Comparison of ENCODE assay signal across 8 mouse cellular contexts in the genomic region with DNA sequence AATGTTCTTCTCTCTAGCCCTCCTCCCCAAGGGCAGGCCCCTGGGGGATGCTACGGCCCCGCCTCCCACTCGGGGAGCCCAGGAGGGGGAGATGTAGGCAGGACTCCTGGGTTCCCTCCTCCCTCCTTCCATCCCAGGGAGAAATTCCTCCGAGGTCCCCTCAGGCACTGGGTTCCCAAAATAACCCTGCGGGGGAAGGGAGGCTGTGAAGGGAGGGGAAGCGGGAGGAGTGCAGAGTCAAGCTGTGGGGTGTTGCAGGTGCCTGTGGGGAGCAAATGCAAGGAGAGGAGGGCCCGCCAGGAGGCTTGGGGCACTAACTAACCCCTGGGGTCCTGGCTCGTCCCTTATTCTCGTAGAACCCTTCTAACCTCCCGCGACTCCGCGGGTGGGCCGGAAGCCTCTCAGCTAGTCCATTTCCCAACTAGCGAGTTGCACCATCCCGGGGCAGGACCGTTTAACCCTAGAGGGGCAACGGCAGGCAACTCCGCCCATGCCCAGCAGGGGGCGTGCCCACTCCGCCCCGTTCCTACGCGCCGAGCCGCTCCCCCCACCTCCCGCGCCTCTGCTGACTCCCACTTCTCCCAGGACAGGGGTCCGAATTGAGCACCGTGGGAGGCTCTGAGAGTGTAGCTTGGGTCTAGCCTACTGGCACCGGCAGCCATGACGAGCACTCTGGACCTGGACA. TPM values are rescaled to one million over a fixed set of nuclear protein-coding genes. Genes with fewer than 3 reads are reported as not detected.
DNase-seq lines count a peak whose midpoint lies in the region; ATAC-seq and TF ChIP-seq lines count a peak whose summit lies in the region.

No protein-coding gene starts in this region.

- peak overlapping the region; percentile 68 for H3K9ac ChIP-seq in embryonic facial prominence, embryonic 13.5 days
- H3K9ac ChIP-seq in neural tube, embryonic 13.5 days, result peak overlapping the region; percentile 54

- peaks cover 49% of the 10 kb centered on the region for H3K4me1 ChIP-seq in embryonic facial prominence, embryonic 13.5 days
- H3K4me1 ChIP-seq in lung, adult 2 months (ENCODE audit: control insufficient read depth, insufficient read depth, low read length), result peaks cover 3% of the 10 kb centered on the region; the same call in 1 of the 2 replicates
- H3K4me1 ChIP-seq in neural tube, embryonic 13.5 days (replicated peaks), result peaks cover 49% of the 10 kb centered on the region

- peak overlapping the region; percentile 28; the same call in 1 of the 2 replicates for H3K27ac ChIP-seq in embryonic facial prominence, embryonic 13.5 days
- H3K27ac ChIP-seq in neural tube, embryonic 13.5 days (replicated peaks), result no peak overlapping the region

- under 1% methylated on average over 32 of the region's 32 CpGs for WGBS in embryonic facial prominence, embryonic 13.5 days
- WGBS in lung, adult 2 months, result under 1% methylated on average over 32 of the region's 32 CpGs
- WGBS in neural tube, embryonic 13.5 days, result under 1% methylated on average over 32 of the region's 32 CpGs

- peak; percentile 50 for TF ChIP-seq CTCF in lung, adult 2 months (IDR thresholded peaks at IDR 0.05; ENCODE audit: insufficient read depth, low read length)

- no peaks in the 10 kb centered on the region for H3K9me3 ChIP-seq in embryonic facial prominence, embryonic 13.5 days
- H3K9me3 ChIP-seq in neural tube, embryonic 13.5 days, result no peaks in the 10 kb centered on the region

- H3K4me3 ChIP-seq in embryonic facial prominence, embryonic 13.5 days, result peak overlapping the region; percentile 64
- H3K4me3 ChIP-seq in lung, adult 2 months (replicated peaks; ENCODE audit: extremely low read depth, low read depth, low read length), result peak overlapping the region; percentile 76
- H3K4me3 ChIP-seq in neural tube, embryonic 13.5 days, result peak overlapping the region; percentile 63

- H3K36me3 ChIP-seq in embryonic facial prominence, embryonic 13.5 days, result no peaks in the 10 kb centered on the region
- no peaks in the 10 kb centered on the region for H3K36me3 ChIP-seq in neural tube, embryonic 13.5 days

- H3K27me3 ChIP-seq in embryonic facial prominence, embryonic 13.5 days, result peaks cover 68% of the 10 kb centered on the region
- H3K27me3 ChIP-seq in neural tube, embryonic 13.5 days, result peaks cover 34% of the 10 kb centered on the region

- DNase-seq in adrenal gland, adult 8-10 months, result peak; percentile 69
- DNase-seq in heart, adult 18-20 months, result peak; percentile 90
- DNase-seq in kidney, adult 11 months, result peak; percentile 74
- DNase-seq in lung, adult 2 months, result peak; percentile 83
- DNase-seq in thymus, postnatal 0 days (ENCODE audit: low spot score), result peak; percentile 84

- peak overlapping the region; percentile 99 for H3K4me2 ChIP-seq in embryonic facial prominence, embryonic 13.5 days
- peak overlapping the region; percentile 98 for H3K4me2 ChIP-seq in neural tube, embryonic 13.5 days

- 0 out of 2 replicates have a peak, but pooled peaks have one; percentile 23 for TF ChIP-seq POLR2A in lung, adult 2 months (IDR thresholded peaks at IDR 0.05; ENCODE audit: borderline replicate concordance, extremely low read depth, low read depth, low read length)

- peak; percentile 28 for ATAC-seq in CD4-positive, CD25-positive, alpha-beta regulatory T cell, adult 4 months
- ATAC-seq in embryonic facial prominence, embryonic 13.5 days (ENCODE audit: insufficient number of reproducible peaks, insufficient read depth, low FRiP score, low TSS enrichment, low read depth), result no peak
- no peak for ATAC-seq in neural tube, embryonic 13.5 days (ENCODE audit: low read depth)

RNA-seq across cellular contexts. Expression of a gene that starts 2.1 kb away (rescaled TPM):
- polyA plus RNA-seq in CD4-positive, CD25-positive, alpha-beta regulatory T cell, adult 4 months (2017; shearing (Covaris generic)), result 100 to 1,000 TPM in 1 of 2 experiments, 10 to 100 TPM in 1; 80.3 to 117 TPM
- 10 to 100 TPM; 31.5 to 52.2 (median 34.5) TPM for total RNA-seq in adrenal gland, adult 8-10 months (2022)
- polyA plus RNA-seq in embryonic facial prominence, embryonic 13.5 days (2015; fragmentation: Nextera tagmentation; extraction: Ambion mirVana), result 32.0 and 36.1 TPM in 2 replicates
- 10 to 100 TPM; 37.7 to 53.4 TPM for total RNA-seq in heart, adult 18-20 months (2021)
- 210 and 287 TPM in 2 replicates for polyA plus RNA-seq in lung, adult 2 months (2012; rRNA removed)
- polyA plus RNA-seq in neural tube, embryonic 13.5 days (2015; fragmentation: Nextera tagmentation; extraction: Ambion mirVana), result 44.1 and 49.9 TPM in 2 replicates
- 195 and 206 TPM in 2 replicates for polyA plus RNA-seq in thymus, postnatal 0 days (2015; fragmentation: Nextera tagmentation; extraction: Ambion mirVana)

RNA-seq across cellular contexts. Expression of a gene that starts 17.1 kb away (rescaled TPM):
- 10 to 100 TPM in 1 of 2 experiments, 1 to 10 TPM in 1; 2.0 to 14.2 TPM for polyA plus RNA-seq in CD4-positive, CD25-positive, alpha-beta regulatory T cell, adult 4 months (2017; shearing (Covaris generic))
- total RNA-seq in adrenal gland, adult 8-10 months (2022), result 100 to 1,000 TPM in 2 of 4 experiments, 10 to 100 TPM in 2; 47.6 to 119 (median 92.8) TPM
- polyA plus RNA-seq in embryonic facial prominence, embryonic 13.5 days (2015; fragmentation: Nextera tagmentation; extraction: Ambion mirVana), result 3.7 and 5.4 TPM in 2 replicates
- 1,000 to 10,000 TPM; 1,224 to 1,269 TPM for total RNA-seq in heart, adult 18-20 months (2021)
- 32.8 and 135 TPM in 2 replicates for polyA plus RNA-seq in lung, adult 2 months (2012; rRNA removed)
- 5.7 and 6.3 TPM in 2 replicates for polyA plus RNA-seq in neural tube, embryonic 13.5 days (2015; fragmentation: Nextera tagmentation; extraction: Ambion mirVana)
- polyA plus RNA-seq in thymus, postnatal 0 days (2015; fragmentation: Nextera tagmentation; extraction: Ambion mirVana), result 4.2 and 6.3 TPM in 2 replicates

RNA-seq across cellular contexts. Expression of a gene that starts 17.3 kb away (rescaled TPM):
- not detected for polyA plus RNA-seq in CD4-positive, CD25-positive, alpha-beta regulatory T cell, adult 4 months (2017; shearing (Covaris generic))
- 10 to 100 TPM in 3 of 4 experiments, 1 to 10 TPM in 1; 8.8 to 12.5 (median 11.5) TPM for total RNA-seq in adrenal gland, adult 8-10 months (2022)
- polyA plus RNA-seq in embryonic facial prominence, embryonic 13.5 days (2015; fragmentation: Nextera tagmentation; extraction: Ambion mirVana), result 2.0 and 2.1 TPM in 2 replicates
- 1 to 10 TPM; 4.3 to 4.8 TPM for total RNA-seq in heart, adult 18-20 months (2021)
- polyA plus RNA-seq in lung, adult 2 months (2012; rRNA removed), result 7.3 and 11.0 TPM in 2 replicates
- 24.0 and 28.9 TPM in 2 replicates for polyA plus RNA-seq in neural tube, embryonic 13.5 days (2015; fragmentation: Nextera tagmentation; extraction: Ambion mirVana)
- 0.10 and 0.24 TPM in 2 replicates for polyA plus RNA-seq in thymus, postnatal 0 days (2015; fragmentation: Nextera tagmentation; extraction: Ambion mirVana)

RNA-seq across cellular contexts. Expression of a gene that starts 37.8 kb away (rescaled TPM):
- polyA plus RNA-seq in CD4-positive, CD25-positive, alpha-beta regulatory T cell, adult 4 months (2017; shearing (Covaris generic)), result 10 to 100 TPM; 55.3 to 56.7 TPM
- 100 to 1,000 TPM; 193 to 274 (median 215) TPM for total RNA-seq in adrenal gland, adult 8-10 months (2022)
- polyA plus RNA-seq in embryonic facial prominence, embryonic 13.5 days (2015; fragmentation: Nextera tagmentation; extraction: Ambion mirVana), result 137 and 151 TPM in 2 replicates
- 10 to 100 TPM; 66.5 to 94.7 TPM for total RNA-seq in heart, adult 18-20 months (2021)
- 136 and 194 TPM in 2 replicates for polyA plus RNA-seq in lung, adult 2 months (2012; rRNA removed)
- 107 and 119 TPM in 2 replicates for polyA plus RNA-seq in neural tube, embryonic 13.5 days (2015; fragmentation: Nextera tagmentation; extraction: Ambion mirVana)
- 104 and 126 TPM in 2 replicates for polyA plus RNA-seq in thymus, postnatal 0 days (2015; fragmentation: Nextera tagmentation; extraction: Ambion mirVana)
